Comparison of ENCODE assay signal across 8 mouse cellular contexts in the genomic region with DNA sequence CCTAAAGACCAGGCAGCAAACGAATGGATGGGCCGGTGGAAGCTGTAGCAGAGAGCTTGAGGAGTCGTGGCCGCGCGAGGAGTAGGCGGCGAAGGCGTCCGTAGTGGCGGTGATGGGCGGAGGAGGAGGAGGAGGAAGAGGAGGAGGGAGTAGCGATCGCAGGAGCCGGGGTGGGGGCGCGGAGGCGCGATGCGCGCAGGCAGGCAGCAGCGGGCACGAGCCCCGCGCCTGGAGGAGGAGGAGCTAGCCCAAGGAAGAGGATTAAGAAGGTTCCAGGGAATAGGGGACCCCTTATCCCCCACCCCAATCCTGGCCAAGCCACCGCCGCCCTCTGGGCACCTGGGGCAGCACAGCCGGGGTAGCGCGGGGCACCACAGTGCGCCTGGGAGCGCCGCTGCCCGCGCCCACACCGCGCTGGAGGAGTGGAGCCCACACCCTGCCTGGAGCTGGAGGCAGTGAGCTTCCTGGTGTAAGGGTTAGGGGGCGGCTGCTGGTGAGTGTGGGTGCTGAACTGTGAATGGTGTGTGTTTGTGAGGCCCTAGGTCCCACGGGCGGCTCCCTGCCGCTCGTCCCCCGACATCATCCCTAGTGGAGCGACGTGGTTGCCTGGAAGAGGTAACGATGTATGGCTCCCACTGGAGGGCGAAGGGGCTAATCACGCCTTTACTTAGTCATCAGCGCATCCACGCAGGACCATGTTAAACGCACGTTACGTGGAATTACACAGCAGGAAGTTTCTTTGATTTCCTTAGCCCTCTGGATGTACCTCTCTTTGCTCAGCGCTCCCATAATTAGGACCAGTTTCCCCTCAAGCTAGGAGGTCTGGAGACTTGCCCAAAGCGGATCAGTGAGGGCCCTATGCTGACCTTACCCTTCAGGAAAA. TPM values are rescaled to one million over a fixed set of nuclear protein-coding genes. Genes with fewer than 3 reads are reported as not detected.
A peak's percentile ranks its signal among the peaks of the same experiment; 100 is the strongest.
DNase-seq lines count a peak whose midpoint lies in the region; ATAC-seq and TF ChIP-seq lines count a peak whose summit lies in the region.

Gene Gabra2 (minus strand): TSS at position 125 of the 883 bp plus-strand sequence.

- H3K4me2 ChIP-seq in lung, postnatal 0 days (replicated peaks; ENCODE audit: low read depth, low read length), result peak within 1 kb of the TSS; percentile 61
- H3K4me2 ChIP-seq in forebrain, embryonic 14.5 days (ENCODE audit: low read length), result peak within 1 kb of the TSS; percentile 74
- H3K4me2 ChIP-seq in kidney, postnatal 0 days (ENCODE audit: low read length), result peak within 1 kb of the TSS; percentile 95
- H3K4me2 ChIP-seq in limb, embryonic 15.5 days, result peak within 1 kb of the TSS; percentile 98

- no peaks in the 10 kb centered on the region for H3K9me3 ChIP-seq in lung, postnatal 0 days (ENCODE audit: low read length)
- H3K9me3 ChIP-seq in forebrain, embryonic 14.5 days (replicated peaks; ENCODE audit: control insufficient read depth, low read length), result no peaks in the 10 kb centered on the region
- H3K9me3 ChIP-seq in kidney, postnatal 0 days (replicated peaks; ENCODE audit: low read length), result no peaks in the 10 kb centered on the region
- H3K9me3 ChIP-seq in limb, embryonic 15.5 days, result no peaks in the 10 kb centered on the region

- no peaks in the 10 kb centered on the region for H3K36me3 ChIP-seq in lung, postnatal 0 days (ENCODE audit: insufficient read depth, low read length)
- no peaks in the 10 kb centered on the region for H3K36me3 ChIP-seq in forebrain, embryonic 14.5 days (ENCODE audit: control insufficient read depth, insufficient read depth, low read length)
- H3K36me3 ChIP-seq in kidney, postnatal 0 days (ENCODE audit: insufficient read depth, low read length), result no peaks in the 10 kb centered on the region
- no peaks in the 10 kb centered on the region for H3K36me3 ChIP-seq in limb, embryonic 15.5 days

- TF ChIP-seq CTCF in lung, postnatal 0 days (IDR thresholded peaks at IDR 0.05), result no peak
- 0 out of 2 replicates have a peak, but pooled peaks have one; percentile 7 for TF ChIP-seq CTCF in kidney, postnatal 0 days (IDR thresholded peaks at IDR 0.05; ENCODE audit: low read depth)

- no peak within 1 kb of the TSS for H3K27ac ChIP-seq in lung, postnatal 0 days (ENCODE audit: low read length)
- peak within 1 kb of the TSS; percentile 94 for H3K27ac ChIP-seq in forebrain, embryonic 14.5 days (ENCODE audit: low read depth, low read length)
- no peak within 1 kb of the TSS for H3K27ac ChIP-seq in kidney, postnatal 0 days
- H3K27ac ChIP-seq in limb, embryonic 15.5 days, result no peak within 1 kb of the TSS

- DNase-seq in lung, postnatal 0 days (ENCODE audit: low spot score), result no peak
- no peak for DNase-seq in lung, postnatal 36 days
- DNase-seq in cerebellum, adult 11 months, result peak; percentile 12
- DNase-seq in forebrain, embryonic 14.5 days (ENCODE audit: low spot score), result peak; percentile 79
- peak; percentile 7 for DNase-seq in kidney, postnatal 0 days (ENCODE audit: low spot score)
- peak; percentile 86 for DNase-seq in right cerebral cortex, adult 18-20 months

- TF ChIP-seq EP300 in lung, postnatal 0 days (IDR thresholded peaks at IDR 0.05), result no peak

- no peak within 1 kb of the TSS for H3K9ac ChIP-seq in lung, postnatal 0 days (replicated peaks; ENCODE audit: low read depth)
- peak within 1 kb of the TSS; percentile 92 for H3K9ac ChIP-seq in forebrain, embryonic 14.5 days (ENCODE audit: low read length)
- H3K9ac ChIP-seq in kidney, postnatal 0 days (ENCODE audit: low read depth, low read length), result peak within 1 kb of the TSS; percentile 37; the same call in 1 of the 2 replicates
- H3K9ac ChIP-seq in limb, embryonic 15.5 days, result peak within 1 kb of the TSS; percentile 14; the same call in 1 of the 2 replicates

- peak; percentile 6; the same call in 1 of the 2 replicates for ATAC-seq in lung, postnatal 0 days
- ATAC-seq in forebrain, embryonic 14.5 days, result peak; percentile 87
- peak; percentile 77 for ATAC-seq in kidney, postnatal 0 days (replicated peaks; ENCODE audit: low FRiP score, low read depth)
- peak; percentile 52; the same call in 1 of the 2 replicates for ATAC-seq in limb, embryonic 15.5 days (ENCODE audit: insufficient number of reproducible peaks, low FRiP score, low TSS enrichment, low read depth)
- no peak for ATAC-seq in inflammation-experienced regulatory T-cells, adult 6 months

- H3K27me3 ChIP-seq in lung, postnatal 0 days (replicated peaks; ENCODE audit: insufficient read depth, low read length), result no peaks in the 10 kb centered on the region
- H3K27me3 ChIP-seq in forebrain, embryonic 14.5 days (replicated peaks; ENCODE audit: control insufficient read depth, insufficient read depth, low read length), result no peaks in the 10 kb centered on the region
- H3K27me3 ChIP-seq in kidney, postnatal 0 days (ENCODE audit: insufficient read depth, low read length), result peaks cover 11% of the 10 kb centered on the region; the same call in 1 of the 2 replicates
- peaks cover 18% of the 10 kb centered on the region for H3K27me3 ChIP-seq in limb, embryonic 15.5 days

- under 1% methylated on average over 35 of the region's 55 CpGs for WGBS in lung, postnatal 0 days
- under 1% methylated on average over 37 of the region's 55 CpGs for WGBS in forebrain, embryonic 14.5 days
- WGBS in kidney, postnatal 0 days, result under 1% methylated on average over 51 of the region's 55 CpGs
- under 1% methylated on average over 50 of the region's 55 CpGs for WGBS in limb, embryonic 15.5 days

- H3K4me3 ChIP-seq in lung, postnatal 0 days (ENCODE audit: low read depth, low read length), result peak within 1 kb of the TSS; percentile 37
- peak within 1 kb of the TSS; percentile 77 for H3K4me3 ChIP-seq in forebrain, embryonic 14.5 days (ENCODE audit: low read depth, low read length)
- H3K4me3 ChIP-seq in kidney, postnatal 0 days (replicated peaks; ENCODE audit: low read depth, low read length), result peak within 1 kb of the TSS; percentile 51
- H3K4me3 ChIP-seq in limb, embryonic 15.5 days, result peak within 1 kb of the TSS; percentile 56

- peaks cover 4% of the 10 kb centered on the region; the same call in 1 of the 2 replicates for H3K4me1 ChIP-seq in lung, postnatal 0 days (ENCODE audit: insufficient read depth, low read depth, low read length)
- H3K4me1 ChIP-seq in forebrain, embryonic 14.5 days (ENCODE audit: control insufficient read depth, insufficient read depth, low read length), result peaks cover 7% of the 10 kb centered on the region; the same call in 1 of the 2 replicates
- H3K4me1 ChIP-seq in kidney, postnatal 0 days (replicated peaks; ENCODE audit: insufficient read depth, low read length), result no peaks in the 10 kb centered on the region
- peaks cover 18% of the 10 kb centered on the region for H3K4me1 ChIP-seq in limb, embryonic 15.5 days

RNA-seq across cellular contexts. Expression of gene Gabra2, which starts in this region (rescaled TPM):
- 0.06 TPM in 1 of 2 replicates, not detected in the other for polyA plus RNA-seq in lung, postnatal 0 days (2015; fragmentation: Nextera tagmentation; extraction: Ambion mirVana)
- polyA plus RNA-seq in forebrain, embryonic 14.5 days (2014; fragmentation: Nextera tagmentation; extraction: Ambion mirVana), result 16.4 and 26.7 TPM in 2 replicates
- 1.0 and 1.2 TPM in 2 replicates for polyA plus RNA-seq in kidney, postnatal 0 days (2015; fragmentation: Nextera tagmentation; extraction: Ambion mirVana)
- 0.77 and 1.0 TPM in 2 replicates for polyA plus RNA-seq in limb, embryonic 15.5 days (2015; fragmentation: Nextera tagmentation; extraction: Ambion mirVana)
- polyA plus RNA-seq in inflammation-experienced regulatory T-cells, adult 6 months (2017; shearing (Covaris generic)), result under 1 TPM in 1 of 3 experiments, not detected in 2; 0.08 TPM

Comparison
In these comparisons a context has a peak if more than half of its experiments do, and no peak if none do; other contexts are left out.
1. Peak in ATAC-seq, H3K4me3 ChIP-seq and H3K4me2 ChIP-seq in lung, postnatal 0 days; RNA of the gene not detected or under 1 TPM.
2. DNase-seq: peak in cerebellum, adult 11 months (single experiment), forebrain, embryonic 14.5 days (single experiment), kidney, postnatal 0 days (single experiment) and right cerebral cortex, adult 18-20 months (single experiment); none in lung, postnatal 0 days (single experiment) and lung, postnatal 36 days (single experiment).
3. Peak in every context shown above with its lines, with median percentiles within 50 percentile points of each other: H3K4me2 ChIP-seq and H3K4me3 ChIP-seq.